Comparison of ENCODE assay signal across 26 mouse cellular contexts in the genomic region with DNA sequence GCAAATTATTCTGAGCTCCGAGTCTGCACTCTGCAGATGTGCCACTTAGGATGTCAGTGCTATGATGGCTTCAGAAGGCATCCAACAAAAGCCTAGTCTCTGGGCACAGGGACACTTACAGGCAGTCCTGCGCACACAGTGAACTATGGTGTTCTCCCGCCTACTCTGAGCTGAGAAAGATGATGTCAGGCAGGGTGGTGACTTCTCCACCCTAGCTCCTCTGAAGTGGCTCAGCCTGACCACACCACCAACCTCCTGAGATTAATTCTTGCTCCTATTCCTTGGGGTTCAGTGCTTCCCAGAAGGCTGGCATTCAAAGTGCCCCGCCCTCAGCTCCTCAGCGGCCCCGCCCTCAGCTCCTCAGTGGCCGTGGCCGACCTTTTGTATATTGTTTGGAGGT.
DNase-seq lines count a peak whose midpoint lies in the region; ATAC-seq and TF ChIP-seq lines count a peak whose summit lies in the region.
"Had no signal": no experiment of that assay in that cellular context is flagged by ENCODE, and none has a peak within 500 bp of the region (broad histone marks: within the 10 kb centered on the region; RNA-seq: fewer than 3 reads in every experiment).

No protein-coding gene starts in this region.

- no peaks in the 10 kb centered on the region for H3K9me3 ChIP-seq in midbrain, embryonic 10.5 days (replicated peaks)
- no peaks in the 10 kb centered on the region for H3K9me3 ChIP-seq in midbrain, postnatal 0 days (ENCODE audit: low read length)
- no peaks in the 10 kb centered on the region for H3K9me3 ChIP-seq in intestine, postnatal 0 days (ENCODE audit: control insufficient read depth)
- H3K9me3 ChIP-seq: embryonic facial prominence, embryonic 13.5 days; limb, embryonic 10.5 days; neural tube, embryonic 12.5 days had no signal

- TF ChIP-seq CTCF in midbrain, postnatal 0 days (IDR thresholded peaks at IDR 0.05): no peak
- TF ChIP-seq CTCF in intestine, postnatal 0 days (IDR thresholded peaks at IDR 0.05; ENCODE audit: low read depth): no peak

- no peaks in the 10 kb centered on the region for H3K27me3 ChIP-seq in midbrain, embryonic 10.5 days (ENCODE audit: low read depth, poor library complexity, severe bottlenecking)
- no peaks in the 10 kb centered on the region for H3K27me3 ChIP-seq in midbrain, postnatal 0 days (ENCODE audit: insufficient read depth, low read length)
- no peaks in the 10 kb centered on the region for H3K27me3 ChIP-seq in intestine, postnatal 0 days (replicated peaks; ENCODE audit: control insufficient read depth, insufficient read depth, low read length)
- H3K27me3 ChIP-seq: heart, embryonic 12.5 days; megakaryocyte, embryonic 14.5 days; neural tube, embryonic 12.5 days; Patski had no signal

- H3K9ac ChIP-seq in midbrain, postnatal 0 days (replicated peaks; ENCODE audit: low read length, poor library complexity, severe bottlenecking): no peak overlapping the region
- H3K9ac ChIP-seq in intestine, postnatal 0 days (ENCODE audit: low read depth, low read length): no peak overlapping the region
- H3K9ac ChIP-seq: embryonic facial prominence, embryonic 13.5 days; heart, embryonic 12.5 days; hindbrain, embryonic 14.5 days; neural tube, embryonic 12.5 days had no signal

- peak overlapping the region; percentile 23; the same call in 1 of the 2 replicates for H3K27ac ChIP-seq in midbrain, embryonic 10.5 days (replicated peaks)
- no peak overlapping the region for H3K27ac ChIP-seq in midbrain, postnatal 0 days (ENCODE audit: low read depth, low read length)
- H3K27ac ChIP-seq in intestine, postnatal 0 days (ENCODE audit: low read depth, low read length): no peak overlapping the region
- H3K27ac ChIP-seq: embryonic facial prominence, embryonic 13.5 days; hindbrain, embryonic 14.5 days; limb, embryonic 10.5 days; neural tube, embryonic 12.5 days had no signal

- peaks cover 13% of the 10 kb centered on the region for H3K4me1 ChIP-seq in midbrain, embryonic 10.5 days
- peaks cover 4% of the 10 kb centered on the region; the same call in 1 of the 2 replicates for H3K4me1 ChIP-seq in midbrain, postnatal 0 days (ENCODE audit: insufficient read depth, low read length)
- H3K4me1 ChIP-seq in intestine, postnatal 0 days (replicated peaks; ENCODE audit: control insufficient read depth, insufficient read depth, low read length): no peaks in the 10 kb centered on the region
- H3K4me1 ChIP-seq: heart, embryonic 12.5 days; megakaryocyte, embryonic 14.5 days; neural tube, embryonic 12.5 days had no signal

- no peak overlapping the region for H3K4me3 ChIP-seq in midbrain, embryonic 10.5 days
- no peak overlapping the region for H3K4me3 ChIP-seq in midbrain, postnatal 0 days (ENCODE audit: low read depth, low read length)
- no peak overlapping the region for H3K4me3 ChIP-seq in intestine, postnatal 0 days (ENCODE audit: low read depth, low read length)
- H3K4me3 ChIP-seq: embryonic facial prominence, embryonic 13.5 days; heart, embryonic 12.5 days; limb, embryonic 10.5 days; megakaryocyte, embryonic 14.5 days; neural tube, embryonic 12.5 days had no signal

- DNase-seq in embryo, embryonic 10 days (ENCODE audit: low spot score): peak; percentile 7
- DNase-seq in embryo, embryonic 9.5 days (ENCODE audit: extremely low spot score): no peak
- no peak for DNase-seq in midbrain, embryonic 10.5 days (ENCODE audit: low spot score)
- no peak for DNase-seq in midbrain, postnatal 0 days (ENCODE audit: low spot score)
- no peak for DNase-seq in cerebellum, adult 9-11 months
- DNase-seq in adrenal gland, postnatal 14 days: no peak
- DNase-seq in frontal cortex, postnatal 36 days (ENCODE audit: low spot score in 2 of 2): no peak
- DNase-seq: adrenal gland, postnatal 25 days; cerebellum, adult 2 months; gastrocnemius, postnatal 10 days; heart, adult 11 months; heart, postnatal 14 days; kidney, postnatal 4 days; layer of hippocampus, adult 9-11 months; lung, adult 18-20 months; lung, postnatal 14 days; thymus, postnatal 14 days had no signal

- H3K4me2 ChIP-seq in midbrain, postnatal 0 days (ENCODE audit: low read depth, low read length, poor library complexity, severe bottlenecking): no peak overlapping the region
- H3K4me2 ChIP-seq in intestine, postnatal 0 days (replicated peaks; ENCODE audit: low read depth): peak overlapping the region; percentile 48
- H3K4me2 ChIP-seq: embryonic facial prominence, embryonic 13.5 days; heart, embryonic 12.5 days; hindbrain, embryonic 14.5 days; liver, embryonic 11.5 days; neural tube, embryonic 12.5 days had no signal

- WGBS in midbrain, embryonic 10.5 days: 71% methylated on average over 8 of the region's 8 CpGs
- 68% methylated on average over 8 of the region's 8 CpGs for WGBS in midbrain, postnatal 0 days
- 41% methylated on average over 8 of the region's 8 CpGs for WGBS in intestine, postnatal 0 days

- ATAC-seq in midbrain, postnatal 0 days (ENCODE audit: low FRiP score): no peak
- no peak for ATAC-seq in intestine, postnatal 0 days
- ATAC-seq: Patski had no signal

- H3K36me3 ChIP-seq in midbrain, embryonic 10.5 days: no peaks in the 10 kb centered on the region
- H3K36me3 ChIP-seq in midbrain, postnatal 0 days (ENCODE audit: insufficient read depth, low read length): no peaks in the 10 kb centered on the region
- H3K36me3 ChIP-seq in intestine, postnatal 0 days (ENCODE audit: control insufficient read depth, insufficient read depth): no peaks in the 10 kb centered on the region
- H3K36me3 ChIP-seq: embryonic facial prominence, embryonic 13.5 days; heart, embryonic 12.5 days; limb, embryonic 10.5 days; neural tube, embryonic 12.5 days had no signal
